Mouse (Mus musculus) adrenal gland, postnatal 36 days (tissue): ENCODE data around the gene Camkv. TPM values are rescaled to one million over a fixed set of nuclear protein-coding genes. Genes with fewer than 3 reads are reported as not detected.

Experiments used
- DNase-seq, 2 experiments: peaks; one replicate each; pipeline ENCODE4 v3.0.0; 2021; ENCODE audit warnings: mixed read lengths in 1 of 2
- long read RNA-seq, 2 experiments: library from polyadenylated mRNA; stranded (forward); transcript quantifications; one replicate each; pipeline ENCODE4 v2.0.0; 2021; ENCODE audit warnings: borderline sequencing depth in 2 of 2
- total RNA-seq, 2 experiments: library from RNA; stranded (reverse); gene quantifications; 2 replicates each; pipeline ENCODE4 v1.2.3; 2021

Camkv gene
- 1 to 10 TPM; 2.9 to 3.6 TPM for total RNA-seq
- long read RNA-seq, experiment 1, partial matches to known transcripts, result 1 of 7 reads
- long read RNA-seq, experiment 1, other reads (novel, unspliced or antisense), result 2 of 7 reads
- long read RNA-seq, experiment 2, transcript Camkv-201 (11 exons, 3,277 nt), result major isoform, 6 of 12 reads
- long read RNA-seq, experiment 2, partial matches to known transcripts, result 0 of 12 reads
- long read RNA-seq, experiment 2, other reads (novel, unspliced or antisense), result 5 of 12 reads

GRCm38 (mm10) chr9:107935374-107935773, at the start of gene Camkv:
Camkv (plus strand) TSS chr9:107935674.
- DNase-seq, result no peak

GRCm38 (mm10) chr9:107887804-107888266, 47.6 kb upstream of the Camkv start, which contains the start of gene Mon1a:
Mon1a (plus strand) TSS chr9:107888151.
- peak; percentile 94 to 95 for DNase-seq

GRCm38 (mm10) chr9:107888267-107888850, 47.1 kb upstream of the Camkv start:
- DNase-seq, result peak; percentile 15 to 33

GRCm38 (mm10) chr9:107890260-107890659, 45.2 kb upstream of the Camkv start:
- DNase-seq, result no peak

GRCm38 (mm10) chr9:107891023-107891422, 44.5 kb upstream of the Camkv start:
- no peak for DNase-seq

- DNase-seq, result peak in 1 of 2 experiments; percentile 44
Measured at GRCm38 (mm10) chr9:107898563-107898962, 36.9 kb upstream of the Camkv start.

GRCm38 (mm10) chr9:107899855-107900254, 35.6 kb upstream of the Camkv start:
- DNase-seq, result no peak

GRCm38 (mm10) chr9:107900840-107901626, 34.4 kb upstream of the Camkv start:
- DNase-seq, result peak; percentile 62 to 78

GRCm38 (mm10) chr9:107901627-107901914, 33.9 kb upstream of the Camkv start:
- DNase-seq, result no peak

GRCm38 (mm10) chr9:107904726-107905125, 30.7 kb upstream of the Camkv start:
- DNase-seq, result peak; percentile 87 to 89

GRCm38 (mm10) chr9:107906252-107906966, 29.1 kb upstream of the Camkv start, which contains the start of gene Mst1r:
Mst1r (plus strand) TSS chr9:107906873.
- DNase-seq, result peak; percentile 89 to 94

- DNase-seq, result peak; percentile 15 to 25
Measured at GRCm38 (mm10) chr9:107906967-107907800, 28.3 kb upstream of the Camkv start.

- peak in 1 of 2 experiments; percentile 17 for DNase-seq
Measured at GRCm38 (mm10) chr9:107907801-107908120, 27.7 kb upstream of the Camkv start.

GRCm38 (mm10) chr9:107908410-107909158, 26.9 kb upstream of the Camkv start:
- peak; percentile 59 to 63 for DNase-seq

- DNase-seq, result peak in 1 of 2 experiments; percentile 26
Measured at GRCm38 (mm10) chr9:107910025-107910769, 25.3 kb upstream of the Camkv start.

- no peak for DNase-seq
Measured at GRCm38 (mm10) chr9:107914764-107915420, 20.6 kb upstream of the Camkv start.

- DNase-seq, result peak in 1 of 2 experiments; percentile 19
Measured at GRCm38 (mm10) chr9:107917895-107918608, 17.4 kb upstream of the Camkv start.

- DNase-seq, result no peak
Measured at GRCm38 (mm10) chr9:107918884-107919283, 16.6 kb upstream of the Camkv start.

GRCm38 (mm10) chr9:107919441-107919840, 16.0 kb upstream of the Camkv start:
- no peak for DNase-seq
